Mouse (Mus musculus) ES-E14 (cell line): ENCODE results near the gene Mpc1. TPM values are rescaled to one million over a fixed set of nuclear protein-coding genes. Genes with fewer than 3 reads are reported as not detected.
"Not testable (repeated sequence)": the region's sequence is repeated elsewhere in the genome, so short reads cannot be mapped to it uniquely, and the experiment has no call there.

Experiments
- DNase-seq: peaks from one replicate; pipeline ENCODE4 v3.0.0-alpha.2; 2013; ENCODE audit warnings: low read depth, low spot score
- H3K27ac ChIP-seq: 2 replicates; pipeline ENCODE4 v1.5.1; 2012; ENCODE audit warnings: low read depth, mild to moderate bottlenecking, low read length, moderate library complexity, mixed read lengths; ENCODE audit not compliant: poor library complexity, insufficient read depth, severe bottlenecking
- H3K36me3 ChIP-seq: 2 replicates; pipeline ENCODE4 v1.6.1; 2012; ENCODE audit warnings: mild to moderate bottlenecking, low read length, moderate library complexity, mixed read lengths; ENCODE audit not compliant: control insufficient read depth, poor library complexity, insufficient read depth, severe bottlenecking
- H3K4me1 ChIP-seq, 2 experiments: fragments of 150-350 bp in 1 of 2; sonication (generic) in 1 of 2; 2 replicates each; pipeline ENCODE4 v1.6.1; 2012; ENCODE audit warnings: low read length in 2 of 2, mild to moderate bottlenecking in 1 of 2, mixed read lengths in 1 of 2; ENCODE audit not compliant: control insufficient read depth in 2 of 2, insufficient read depth in 2 of 2, poor library complexity in 1 of 2
- H3K4me3 ChIP-seq, 2 experiments: fragments of 150-350 bp in 1 of 2; sonication (generic) in 1 of 2; 2 replicates each; pipeline ENCODE4 v1.5.1; 2012; ENCODE audit warnings: low read length in 2 of 2, low read depth in 1 of 2, mild to moderate bottlenecking in 1 of 2, mixed read lengths in 1 of 2; ENCODE audit not compliant: insufficient read depth in 1 of 2, poor library complexity in 1 of 2, severe bottlenecking in 1 of 2
- H3K9ac ChIP-seq: 2 replicates; pipeline ENCODE4 v1.6.1; 2012; ENCODE audit warnings: low read depth, mild to moderate bottlenecking, low read length, mixed read lengths; ENCODE audit not compliant: poor library complexity, insufficient read depth, severe bottlenecking
- H3K9me3 ChIP-seq: fragments of 150-350 bp; sonication (generic); 2 replicates; pipeline ENCODE4 v1.6.1; 2012; ENCODE audit warnings: low read depth, mild to moderate bottlenecking, low read length; ENCODE audit not compliant: control insufficient read depth, insufficient read depth
- CHD2 ChIP-seq: IDR thresholded peaks from 2 replicates; pipeline ENCODE4 v1.6.1; 2014; ENCODE audit warnings: mild to moderate bottlenecking, low read depth, low read length, inconsistent platforms
- HCFC1 ChIP-seq: IDR thresholded peaks from 2 replicates; pipeline ENCODE4 v1.6.1; 2012; ENCODE audit warnings: low read length, inconsistent platforms, borderline replicate concordance; ENCODE audit not compliant: insufficient read depth
- MAFK ChIP-seq: IDR thresholded peaks from 2 replicates; pipeline ENCODE4 v1.6.1; 2014; ENCODE audit warnings: mild to moderate bottlenecking, low read depth, low read length, inconsistent platforms; ENCODE audit not compliant: insufficient read depth
- ZC3H11A ChIP-seq: IDR thresholded peaks from 2 replicates; pipeline ENCODE4 v1.6.1; 2012; ENCODE audit warnings: low read depth, mild to moderate bottlenecking, inconsistent platforms, low read length, borderline replicate concordance
- ZNF384 ChIP-seq: IDR thresholded peaks from 2 replicates; pipeline ENCODE4 v1.6.1; 2012; ENCODE audit warnings: low read depth, low read length, inconsistent platforms
- in situ Hi-C, 2 experiments: fragments of 600-800 bp; cut with MboI; formaldehyde crosslinking; loops; one replicate each; pipeline ENCODE4 v1.15.1; 2025; ENCODE audit warnings: low sequenced_read_pairs in 2 of 2, inconsistent platforms in 1 of 2; ENCODE audit not compliant: unreplicated experiment in 2 of 2
- total RNA-seq: library from RNA; depleted of rRNA; stranded (reverse); fragments of 300-350 nt; gene quantifications from 2 replicates; pipeline ENCODE4 v1.2.3, GENCODE M21; 2012

The Mpc1 gene
- total RNA-seq, 1 experiment: 35.7 TPM

DNA sequence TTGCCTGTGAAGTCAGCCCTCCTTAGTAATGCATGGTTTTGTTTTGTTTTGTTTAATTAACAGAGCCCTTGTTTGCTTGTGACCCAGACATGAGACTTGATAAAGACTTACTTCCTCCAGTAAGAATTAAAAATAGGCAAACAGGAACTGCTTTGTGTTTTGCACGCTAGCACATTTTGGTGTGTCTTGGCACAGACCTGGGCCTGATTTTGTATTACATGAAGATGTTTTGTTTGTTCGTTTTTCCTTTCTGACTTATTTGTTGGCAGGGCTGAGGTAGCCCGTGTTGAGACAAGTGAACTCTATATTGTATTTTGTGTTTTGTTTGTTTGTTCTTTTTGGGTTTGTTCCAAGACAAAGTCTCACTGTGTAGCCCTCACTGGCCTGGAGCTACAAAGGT is 29.0 kb downstream of the Mpc1 start:
- Histone ChIP-seq H3K4me1 (peaks cover 2 to 3% of the 10 kb centered on the region in 2 experiments; a peak in 2 of 4 replicates), H3K36me3 (no peaks in the 10 kb centered on the region), H3K9ac (peak overlapping the region; percentile 66; the same call in 1 of the 2 replicates), H3K4me3 (peak overlapping the region; percentile 60 to 97), H3K9me3 (no peaks in the 10 kb centered on the region), H3K27ac (no peak overlapping the region)
- TF ChIP-seq MAFK (no peak), ZNF384 (no peak)
- no peak for DNase-seq
- in situ Hi-C loops: no loop called here

DNA sequence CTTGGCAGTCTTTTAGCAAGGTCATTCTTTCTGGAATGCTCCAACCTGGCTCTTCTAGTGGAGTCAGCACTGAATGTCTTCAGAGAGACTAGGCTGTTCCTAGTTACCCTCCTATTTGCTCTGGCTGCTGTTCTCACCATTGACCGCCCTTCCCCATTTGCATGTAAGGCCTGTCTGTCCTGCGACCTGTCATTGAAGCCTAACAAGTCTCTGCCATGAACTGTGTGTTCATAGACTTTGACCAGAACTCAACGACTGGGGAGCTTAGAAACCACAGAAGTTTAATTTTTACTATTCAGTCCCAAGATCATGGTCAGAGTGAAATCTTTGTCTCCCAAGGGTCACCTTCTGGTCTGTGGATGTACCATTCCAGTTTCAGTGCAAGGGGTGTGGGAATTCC is 31.3 kb downstream of the Mpc1 start:
- H3K27ac ChIP-seq: no peak overlapping the region
- in situ Hi-C loops: no loop called here

DNA sequence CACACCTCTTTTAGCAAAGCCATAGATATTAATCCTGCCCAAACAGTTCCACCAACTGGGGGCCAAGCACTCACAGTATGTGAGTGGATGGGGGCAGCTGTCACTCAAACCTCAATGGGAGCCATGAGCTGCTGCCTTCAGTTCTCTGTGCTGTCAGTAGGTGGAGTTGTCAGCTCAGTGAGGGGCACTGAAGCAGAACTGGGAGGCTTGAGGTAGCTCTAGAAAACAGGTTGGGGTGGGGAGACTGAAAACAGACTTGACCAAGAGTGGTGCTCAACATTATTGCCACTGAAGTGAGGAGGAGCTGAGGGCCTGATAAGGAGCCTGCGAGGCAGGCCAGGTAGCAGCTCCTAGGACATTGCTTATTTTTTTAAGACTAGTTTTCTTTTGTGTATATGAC is 33.5 kb downstream of the Mpc1 start:
- no peaks in the 10 kb centered on the region for H3K9me3 ChIP-seq
- no peak overlapping the region for H3K9ac ChIP-seq
- TF ChIP-seq ZNF384 (no peak), MAFK (no peak), HCFC1 (no peak), ZC3H11A (no peak), CHD2 (no peak)
- H3K4me1 ChIP-seq: peaks cover 2 to 3% of the 10 kb centered on the region in 2 experiments; a peak in 2 of 4 replicates
- no peak for DNase-seq
- no peak overlapping the region for H3K27ac ChIP-seq
- in situ Hi-C loops: no loop called here
- H3K36me3 ChIP-seq: 0 out of 2 replicates have a peak, but pooled peaks cover 2% of the 10 kb centered on the region
- H3K4me3 ChIP-seq: no peak overlapping the region

More for the DNA sequence above, 31.3 kb downstream of the Mpc1 start:
- H3K9ac ChIP-seq: no peak overlapping the region
- no peak for DNase-seq
- H3K9me3 ChIP-seq: no peaks in the 10 kb centered on the region
- TF ChIP-seq ZC3H11A (no peak), CHD2 (no peak), HCFC1 (no peak), MAFK (no peak), ZNF384 (no peak)
- H3K4me1 ChIP-seq: peaks cover 2 to 3% of the 10 kb centered on the region in 2 experiments; a peak in 2 of 4 replicates
- H3K4me3 ChIP-seq: no peak overlapping the region
- 0 out of 2 replicates have a peak, but pooled peaks cover 2% of the 10 kb centered on the region for H3K36me3 ChIP-seq

DNA sequence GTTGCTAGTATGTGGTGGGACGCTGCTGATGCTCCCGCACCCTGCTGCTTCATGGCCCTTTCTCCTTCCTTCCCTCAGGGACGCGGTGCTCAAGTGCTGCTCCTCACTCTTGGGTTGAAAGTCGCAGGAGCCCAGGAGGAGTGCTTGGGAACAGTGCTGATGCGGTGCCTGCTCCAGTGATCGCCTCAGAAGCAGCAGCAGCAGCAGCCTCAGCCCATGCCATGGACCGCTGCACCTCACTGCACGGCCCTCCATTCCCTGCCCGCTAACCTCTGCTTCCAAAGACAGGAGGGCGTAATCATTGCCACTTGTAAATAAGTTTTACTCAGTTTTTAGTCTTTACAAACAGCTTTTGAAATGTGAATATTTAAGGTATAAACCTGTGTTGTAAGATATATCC is 44.2 kb downstream of the Mpc1 start:
- H3K9ac ChIP-seq, H3K4me1 ChIP-seq, H3K4me3 ChIP-seq, DNase-seq, H3K36me3 ChIP-seq, in situ Hi-C loops, H3K27ac ChIP-seq, H3K9me3 ChIP-seq: not testable (repeated sequence)

DNA sequence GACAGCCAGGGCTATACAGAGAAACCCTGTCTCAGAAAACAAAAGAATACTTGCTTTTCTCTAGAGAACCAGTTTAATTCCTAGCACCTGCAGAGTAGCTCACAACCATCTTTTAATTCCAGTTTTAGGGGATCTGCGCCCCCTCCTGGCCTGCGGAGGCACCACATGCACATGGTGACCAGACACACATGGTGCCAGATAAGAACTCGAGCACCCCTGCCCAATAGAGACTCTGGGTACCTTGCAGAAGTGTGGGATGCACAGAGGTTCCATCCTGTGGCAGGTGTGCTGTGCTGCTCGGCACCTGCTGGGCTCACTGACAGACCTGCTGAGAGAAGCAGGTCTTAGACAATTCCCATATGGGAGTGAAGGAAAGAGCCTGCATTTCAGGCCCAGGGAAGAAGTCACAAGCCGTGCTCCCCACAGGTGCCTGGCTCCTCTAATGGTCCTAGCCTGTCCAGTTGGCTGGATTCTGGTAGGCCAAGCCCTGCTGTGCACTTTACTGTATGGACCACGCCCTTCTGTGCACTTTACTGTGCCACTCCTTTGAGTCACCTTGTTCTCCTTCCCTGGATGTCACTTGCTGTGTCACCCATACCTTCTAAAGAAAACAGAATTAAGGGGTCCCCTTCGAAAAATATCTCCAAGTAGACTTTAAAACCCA is 45.9 kb downstream of the Mpc1 start:
- Histone ChIP-seq H3K9me3 (no peaks in the 10 kb centered on the region), H3K4me3 (no peak overlapping the region), H3K9ac (no peak overlapping the region), H3K4me1 (no peaks in the 10 kb centered on the region), H3K27ac (no peak overlapping the region), H3K36me3 (peaks cover 2% of the 10 kb centered on the region; the same call in 1 of the 2 replicates)
- in situ Hi-C loops: no loop called here
- TF ChIP-seq CHD2: no peak
- no peak for TF ChIP-seq ZNF384
- TF ChIP-seq ZC3H11A: no peak
- no peak for TF ChIP-seq HCFC1
- TF ChIP-seq MAFK: no peak
- DNase-seq: no peak
